Mouse (Mus musculus) limb, embryonic 11.5 days (tissue): ENCODE measurements at regions not wholly inside any gene's neighbourhood (a gene's known extent, or its start where the extent isn't known, plus 50 kb on each side); places are given as distances from the start of the nearest gene placed in this dataset.

ENCODE experiments used
- ATAC-seq: fragments of 200-750 bp; cut with Nextera tagmentation; 2 replicates; pipeline ENCODE4 v1.8.0; 2017; ENCODE audit warnings: low read depth; ENCODE audit not compliant: insufficient number of reproducible peaks, low FRiP score, low TSS enrichment
- DNase-seq: peaks from one replicate; pipeline ENCODE4 v3.0.0-alpha.2; 2015; ENCODE audit warnings: low spot score
- H3K27ac ChIP-seq: fragments of 300-500 bp; sonication (generic); replicated peaks from 2 replicates; pipeline ENCODE4 v1.5.1; 2014; ENCODE audit warnings: low read depth, mild to moderate bottlenecking, low read length
- H3K27me3 ChIP-seq: fragments of 300-500 bp; sonication (generic); 2 replicates; pipeline ENCODE4 v1.6.1; 2014; ENCODE audit warnings: mild to moderate bottlenecking, low read length, mixed read lengths; ENCODE audit not compliant: control insufficient read depth, insufficient read depth
- H3K36me3 ChIP-seq: fragments of 300-500 bp; sonication (generic); 2 replicates; pipeline ENCODE4 v1.6.1; 2014; ENCODE audit warnings: mild to moderate bottlenecking, low read length, moderate library complexity, mixed read lengths; ENCODE audit not compliant: control insufficient read depth, insufficient read depth
- H3K4me1 ChIP-seq: fragments of 300-500 bp; sonication (generic); 2 replicates; pipeline ENCODE4 v1.6.1; 2014; ENCODE audit warnings: low read length, mixed read lengths; ENCODE audit not compliant: control insufficient read depth, insufficient read depth
- H3K4me2 ChIP-seq: fragments of 300-500 bp; sonication (generic); 2 replicates; pipeline ENCODE4 v1.6.1; 2014; ENCODE audit warnings: low read depth, mild to moderate bottlenecking, moderate library complexity; ENCODE audit not compliant: severe bottlenecking
- H3K4me3 ChIP-seq: fragments of 300-500 bp; sonication (generic); 2 replicates; pipeline ENCODE4 v1.5.1; 2014; ENCODE audit warnings: low read depth, low read length
- H3K9ac ChIP-seq: fragments of 300-500 bp; sonication (generic); 2 replicates; pipeline ENCODE4 v1.6.1; 2014; ENCODE audit warnings: mild to moderate bottlenecking, low read length
- H3K9me3 ChIP-seq: fragments of 300-500 bp; sonication (generic); 2 replicates; pipeline ENCODE4 v1.6.1; 2016; ENCODE audit warnings: low read length; ENCODE audit not compliant: control insufficient read depth
- WGBS: fragments of 180-500 bp; shearing (Covaris S2); extraction: QIAGEN DNeasy Blood & Tissue Kit; methylation state at CpG from one replicate; pipeline ENCODE4 v1.1.7; 2014; 5-methylcytosine and 5-hydroxymethylcytosine counted together

DNA sequence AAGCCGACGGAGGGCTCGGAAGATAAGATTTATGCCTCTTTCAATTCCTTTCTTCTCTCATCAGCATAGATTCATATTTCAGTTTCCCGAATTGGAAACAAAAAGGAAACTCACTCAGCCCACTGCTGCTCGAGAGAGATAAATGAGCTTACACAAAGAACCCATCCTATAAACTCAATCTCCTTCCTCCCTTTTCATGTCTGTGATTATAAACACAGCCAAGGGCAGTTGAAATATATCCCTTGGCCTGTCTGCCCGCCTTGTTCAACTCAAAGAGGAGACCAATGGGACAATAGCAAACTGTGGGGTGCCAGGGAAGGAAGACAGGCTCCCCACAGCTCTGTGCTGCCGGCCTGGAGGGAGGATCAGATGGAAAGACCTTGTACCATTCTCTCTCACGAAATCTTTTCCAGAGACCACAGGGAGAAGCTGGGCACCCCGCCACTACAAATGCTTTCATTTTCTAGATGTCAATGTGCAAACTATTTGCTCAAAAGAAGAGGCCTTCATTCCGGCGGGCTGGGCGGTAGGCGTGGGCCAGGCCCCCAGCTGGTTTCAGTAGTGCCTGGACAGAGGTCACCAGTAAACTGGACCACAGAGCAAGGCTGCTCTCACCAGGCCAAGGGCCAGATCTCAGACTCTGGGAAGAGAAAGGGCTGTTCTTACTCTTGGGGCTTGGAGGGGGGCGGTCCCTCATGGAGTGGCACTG is 69.7 kb upstream of the Syt13 start:
- Histone ChIP-seq H3K27ac (no peak overlapping the region), H3K4me2 (no peak overlapping the region), H3K4me1 (no peaks in the 10 kb centered on the region), H3K9me3 (no peaks in the 10 kb centered on the region), H3K36me3 (no peaks in the 10 kb centered on the region), H3K9ac (no peak overlapping the region), H3K4me3 (no peak overlapping the region), H3K27me3 (no peaks in the 10 kb centered on the region)
- DNase-seq (no peak), ATAC-seq (no peak)
- WGBS, result 58% methylated on average over 14 of the region's 14 CpGs

DNA sequence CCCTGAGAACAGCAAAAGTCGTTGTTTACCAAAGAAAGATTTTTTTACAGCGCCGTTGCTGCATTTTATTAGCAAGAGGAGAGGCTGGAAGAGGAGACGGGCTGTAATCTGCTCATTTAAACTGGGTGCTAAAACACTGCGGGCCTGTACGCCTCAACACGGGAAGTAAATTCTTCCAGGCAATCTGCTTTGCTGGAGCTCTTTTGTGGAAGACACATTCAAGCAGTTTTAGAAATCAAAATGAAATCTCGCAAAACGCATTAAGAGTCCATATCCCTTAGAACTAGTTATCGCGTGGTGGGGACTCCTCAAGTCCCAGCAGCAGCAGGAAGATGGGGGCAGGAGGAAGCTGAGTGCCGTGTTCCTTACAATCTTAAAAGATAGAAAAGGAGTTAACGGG is 65.9 kb upstream of the Syt13 start:
- H3K9ac ChIP-seq, result no peak overlapping the region
- H3K36me3 ChIP-seq, result no peaks in the 10 kb centered on the region
- H3K4me2 ChIP-seq, result no peak overlapping the region
- no peaks in the 10 kb centered on the region for H3K9me3 ChIP-seq
- H3K4me1 ChIP-seq, result no peaks in the 10 kb centered on the region
- 48% methylated on average over 13 of the region's 13 CpGs for WGBS
- no peaks in the 10 kb centered on the region for H3K27me3 ChIP-seq
- DNase-seq, result no peak
- H3K27ac ChIP-seq, result no peak overlapping the region
- ATAC-seq, result no peak
- no peak overlapping the region for H3K4me3 ChIP-seq

DNA sequence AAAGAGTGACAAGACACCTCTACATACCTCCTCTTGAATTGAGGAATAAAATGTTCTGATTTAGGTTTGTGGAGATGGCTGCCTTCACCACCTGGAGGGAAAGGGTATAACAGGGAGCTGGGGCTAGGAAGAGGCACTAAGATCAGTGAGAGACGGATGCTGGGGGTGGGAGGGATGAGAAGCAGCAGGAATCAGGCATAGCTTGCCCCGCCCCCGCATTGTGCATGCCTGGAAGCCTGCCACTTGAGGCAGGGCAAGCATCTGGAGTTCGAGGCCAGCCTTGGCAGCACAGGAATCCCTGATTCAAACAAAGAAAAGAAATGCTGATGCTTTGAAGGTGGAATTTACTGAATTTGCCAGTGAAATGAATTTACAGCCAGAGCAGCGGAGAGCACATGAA is 63.6 kb upstream of the Syt13 start:
- no peak overlapping the region for H3K9ac ChIP-seq
- no peaks in the 10 kb centered on the region for H3K36me3 ChIP-seq
- WGBS, result 41% methylated on average over 5 of the region's 5 CpGs
- no peak overlapping the region for H3K27ac ChIP-seq
- H3K27me3 ChIP-seq, result no peaks in the 10 kb centered on the region
- no peak overlapping the region for H3K4me2 ChIP-seq
- no peak for DNase-seq
- ATAC-seq, result no peak
- no peak overlapping the region for H3K4me3 ChIP-seq
- no peaks in the 10 kb centered on the region for H3K4me1 ChIP-seq
- no peaks in the 10 kb centered on the region for H3K9me3 ChIP-seq

DNA sequence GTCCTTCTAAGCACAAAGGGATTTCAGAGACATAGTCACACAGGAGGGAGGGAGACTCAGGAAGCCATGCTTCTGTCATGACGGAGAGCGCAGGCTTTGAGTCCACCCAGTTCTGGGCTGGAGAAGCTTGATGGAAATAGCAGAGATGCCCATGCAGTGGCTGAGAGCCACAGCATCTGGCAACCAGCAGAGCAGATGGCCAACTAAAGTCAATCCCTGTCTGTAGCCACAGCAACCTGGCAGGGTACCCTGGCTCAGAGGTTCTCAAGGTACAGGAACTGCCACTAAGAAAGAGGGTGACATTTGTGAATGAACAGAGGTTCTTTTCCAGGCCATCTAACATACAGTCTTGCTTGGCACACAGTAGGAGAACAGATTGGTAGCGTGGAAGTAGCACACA is 61.7 kb upstream of the Syt13 start:
- DNase-seq, result no peak
- H3K4me3 ChIP-seq, result no peak overlapping the region
- H3K4me1 ChIP-seq, result no peaks in the 10 kb centered on the region
- no peak overlapping the region for H3K9ac ChIP-seq
- ATAC-seq, result no peak
- no peaks in the 10 kb centered on the region for H3K9me3 ChIP-seq
- H3K4me2 ChIP-seq, result no peak overlapping the region
- no peaks in the 10 kb centered on the region for H3K27me3 ChIP-seq
- 89% methylated on average over 3 of the region's 3 CpGs for WGBS
- H3K36me3 ChIP-seq, result no peaks in the 10 kb centered on the region
- H3K27ac ChIP-seq, result no peak overlapping the region

DNA sequence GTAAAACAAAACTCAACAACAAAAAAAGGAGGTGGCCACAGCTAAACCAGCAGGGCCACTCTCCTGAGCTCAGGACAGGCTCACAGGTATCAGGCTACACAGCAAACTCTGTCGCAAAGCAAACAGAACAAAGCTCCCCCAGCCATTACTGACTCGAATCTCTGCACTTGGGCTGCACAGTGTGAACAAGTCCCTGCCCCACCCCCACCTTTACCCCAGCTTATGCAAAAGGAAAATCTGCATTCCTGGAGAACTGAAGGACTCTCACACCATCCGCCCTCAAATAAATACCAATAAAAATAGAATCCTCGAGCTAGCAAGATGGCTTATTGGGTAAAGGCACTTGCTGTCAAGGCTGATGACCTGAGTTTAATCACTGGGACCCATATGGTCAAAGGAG is 60.6 kb upstream of the Syt13 start:
- Histone ChIP-seq H3K36me3 (no peaks in the 10 kb centered on the region), H3K9me3 (no peaks in the 10 kb centered on the region), H3K9ac (no peak overlapping the region), H3K27me3 (no peaks in the 10 kb centered on the region), H3K4me3 (no peak overlapping the region), H3K4me2 (no peak overlapping the region), H3K4me1 (no peaks in the 10 kb centered on the region), H3K27ac (no peak overlapping the region)
- ATAC-seq (no peak), DNase-seq (no peak)
- WGBS, result 44% methylated on average over 4 of the region's 4 CpGs

DNA sequence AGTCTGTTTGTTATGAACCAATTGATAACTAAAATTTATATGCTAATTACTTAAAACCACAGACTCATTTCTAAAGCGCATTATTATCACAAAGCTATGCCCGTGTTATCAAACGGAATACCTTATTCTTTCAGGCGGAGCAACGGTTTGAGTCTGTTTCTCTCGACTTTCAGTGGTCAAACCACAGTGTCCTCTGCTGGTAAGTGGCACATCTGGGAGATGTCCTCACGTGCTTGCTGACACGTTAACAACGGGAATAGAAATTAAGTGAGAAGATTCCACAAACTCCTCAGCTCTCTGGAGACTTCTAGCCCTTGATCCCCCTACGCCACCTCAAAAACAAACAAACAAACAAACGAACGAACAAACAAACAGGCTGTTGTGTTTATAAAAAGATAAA is 58.9 kb upstream of the Syt13 start:
- no peak overlapping the region for H3K4me2 ChIP-seq
- H3K27me3 ChIP-seq, result no peaks in the 10 kb centered on the region
- H3K36me3 ChIP-seq, result no peaks in the 10 kb centered on the region
- no peak for ATAC-seq
- no peak overlapping the region for H3K27ac ChIP-seq
- H3K9me3 ChIP-seq, result no peaks in the 10 kb centered on the region
- DNase-seq, result no peak
- H3K4me3 ChIP-seq, result no peak overlapping the region
- H3K4me1 ChIP-seq, result peaks cover 2% of the 10 kb centered on the region; the same call in 1 of the 2 replicates
- no peak overlapping the region for H3K9ac ChIP-seq
- 72% methylated on average over 12 of the region's 12 CpGs for WGBS

DNA sequence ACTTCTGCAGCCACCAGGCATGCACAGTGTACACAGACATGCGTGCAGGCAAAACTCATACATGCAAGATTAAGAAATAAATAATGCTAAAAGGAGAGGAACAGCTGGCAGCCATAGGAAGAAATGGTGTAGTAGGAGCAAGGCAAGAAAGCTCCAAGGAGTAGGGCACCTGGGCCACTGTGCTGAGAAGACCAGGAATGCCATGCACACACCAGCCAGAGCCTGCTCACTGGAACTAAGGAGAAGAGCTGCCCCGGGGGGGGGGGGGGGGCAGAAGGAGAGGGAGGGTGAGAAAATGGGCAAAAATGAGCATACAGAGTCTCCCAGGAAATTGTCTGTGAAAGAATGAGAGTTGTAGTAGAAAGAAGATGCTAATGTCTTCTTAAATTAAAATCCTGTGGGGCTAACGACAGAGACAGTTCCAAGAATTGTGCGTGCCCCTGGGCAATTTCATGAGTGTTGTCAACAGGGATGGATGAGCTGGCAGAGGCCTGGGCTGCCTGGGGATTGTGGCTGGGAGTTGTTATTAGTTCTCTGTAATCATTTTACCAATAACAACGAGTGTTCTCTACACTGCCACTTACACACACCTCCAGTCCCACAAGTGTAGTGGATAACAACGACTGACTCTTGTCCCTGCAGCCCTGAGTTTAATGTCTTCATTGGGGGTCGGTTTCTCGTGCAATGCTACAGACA is 54.2 kb upstream of the Syt13 start:
- ATAC-seq (no peak), DNase-seq (no peak)
- Histone ChIP-seq H3K27ac (no peak overlapping the region), H3K4me1 (peaks cover 2% of the 10 kb centered on the region; the same call in 1 of the 2 replicates), H3K9ac (no peak overlapping the region), H3K36me3 (no peaks in the 10 kb centered on the region), H3K27me3 (no peaks in the 10 kb centered on the region), H3K9me3 (no peaks in the 10 kb centered on the region), H3K4me3 (no peak overlapping the region), H3K4me2 (no peak overlapping the region)
- 63% methylated on average over 8 of the region's 8 CpGs for WGBS
